Comparison of ENCODE assay signal across 8 mouse cellular contexts in genomic region chr5:115509321-115509761, GRCm38 (mm10). TPM values are rescaled to one million over a fixed set of nuclear protein-coding genes. Genes with fewer than 3 reads are reported as not detected.
DNase-seq lines count a peak whose midpoint lies in the region; ATAC-seq and TF ChIP-seq lines count a peak whose summit lies in the region.

No protein-coding gene starts in this region.

- peaks cover 46% of the 10 kb centered on the region for H3K4me1 ChIP-seq in heart, embryonic 15.5 days (replicated peaks)

- TF ChIP-seq CTCF in Patski (IDR thresholded peaks at IDR 0.05) = no peak

- peak overlapping the region; percentile 74 for H3K4me2 ChIP-seq in heart, embryonic 15.5 days
- peak overlapping the region; percentile 95 for H3K4me2 ChIP-seq in myocyte (ENCODE audit: low read depth)

- peaks cover 74% of the 10 kb centered on the region for H3K79me2 ChIP-seq in myocyte (ENCODE audit: control insufficient read depth, insufficient read depth)

- H3K4me3 ChIP-seq in heart, embryonic 15.5 days = peak overlapping the region; percentile 92
- H3K4me3 ChIP-seq in myocyte = peak overlapping the region; percentile 95

- no peaks in the 10 kb centered on the region for H3K9me3 ChIP-seq in heart, embryonic 15.5 days (replicated peaks)

- in situ Hi-C loops in Patski (cut with MboI; ENCODE audit: low pct_unique_long_range_greater_than_20kb) = loop anchor here (25.0 kb wide), 1 partner anchor 1522 kb away; the partner anchor contains the start of gene Ssh1

- TF ChIP-seq POLR2A in myocyte (IDR thresholded peaks at IDR 0.05; ENCODE audit: insufficient read length, low read depth) = no peak

- H3K36me3 ChIP-seq in heart, embryonic 15.5 days = no peaks in the 10 kb centered on the region
- peaks cover 5% of the 10 kb centered on the region for H3K36me3 ChIP-seq in myocyte (ENCODE audit: control insufficient read depth, insufficient read depth)

- peak overlapping the region; percentile 43; the same call in 1 of the 2 replicates for H3K9ac ChIP-seq in heart, embryonic 15.5 days

- WGBS in heart, embryonic 15.5 days = 43% methylated on average over 15 of the region's 15 CpGs

- H3K27ac ChIP-seq in heart, embryonic 15.5 days = peak overlapping the region; percentile 76

- H3ac ChIP-seq in myocyte (ENCODE audit: control insufficient read depth, insufficient read length) = peak overlapping the region; percentile 9

- CTCF ChIA-PET in Patski (lab: Charles Lee) = interaction anchor here (2.5 to 12.8 kb wide), 4 partner anchors 14 to 47 kb away, joined by 16 to 160 read pairs (median 34); no protein-coding TSS in a partner anchor

- peak; percentile 1 for ATAC-seq in Patski
- ATAC-seq in common myeloid progenitor, adult 5-6 weeks (replicated peaks; ENCODE audit: low read depth, poor library complexity, severe bottlenecking) = peak; percentile 50
- no peak for ATAC-seq in heart, embryonic 15.5 days (replicated peaks; ENCODE audit: insufficient number of reproducible peaks, insufficient read depth, low FRiP score, low read depth)
- no peak for ATAC-seq in erythroblast, adult 5-6 weeks (replicated peaks; ENCODE audit: low FRiP score, poor library complexity, severe bottlenecking)

- POLR2A ChIA-PET in Patski (lab: Charles Lee) = interaction anchor here (1.0 to 7.4 kb wide), 7 partner anchors 12 to 51 kb away, joined by 3 to 80 read pairs (median 4); no protein-coding TSS in a partner anchor

- H3K27me3 ChIP-seq in Patski (no peaks in the 10 kb centered on the region), myocyte (ENCODE audit: control insufficient read depth, insufficient read depth, insufficient read length) (no peaks in the 10 kb centered on the region)
- no peaks in the 10 kb centered on the region for H3K27me3 ChIP-seq in heart, embryonic 15.5 days

- no peak for DNase-seq in Patski (ENCODE audit: low read depth, low spot score)
- DNase-seq in kidney, postnatal 36 days = peak; percentile 68 to 84
- no peak for DNase-seq in left cerebral cortex, adult 8-10 months (ENCODE audit: low spot score in 2 of 2)
- DNase-seq in adrenal gland, postnatal 25 days = no peak

TF ChIP-seq in myocyte, 11 proteins besides CTCF, POLR2A, EP300 and RAD21:
- TF ChIP-seq MAX (IDR thresholded peaks at IDR 0.05; ENCODE audit: low read depth) (no peak), TCF3 (IDR thresholded peaks at IDR 0.05; ENCODE audit: insufficient read length, low read depth) (no peak), MYOD1 (IDR thresholded peaks at IDR 0.05; ENCODE audit: control insufficient read depth in 1 of 3, insufficient read length in 2 of 3, low read depth in 2 of 3) (no peak), USF1 (IDR thresholded peaks at IDR 0.05; ENCODE audit: low read depth) (no peak), POLR2AphosphoS2 (IDR thresholded peaks at IDR 0.05; ENCODE audit: insufficient read length, low read depth) (no peak), MYOG (IDR thresholded peaks at IDR 0.05; ENCODE audit: control insufficient read depth in 1 of 3, insufficient read depth in 1 of 3, insufficient read length in 2 of 3, low read depth in 2 of 3) (no peak), CEBPB (IDR thresholded peaks at IDR 0.05; ENCODE audit: insufficient read depth, poor library complexity, severe bottlenecking) (no peak), REST (IDR thresholded peaks at IDR 0.05; ENCODE audit: insufficient read depth, insufficient read length) (no peak), TCF12 (IDR thresholded peaks at IDR 0.05; ENCODE audit: insufficient read depth, poor library complexity, severe bottlenecking) (no peak), E2F4 (IDR thresholded peaks at IDR 0.05; ENCODE audit: insufficient read depth) (no peak), SRF (IDR thresholded peaks at IDR 0.05; ENCODE audit: control insufficient read depth, insufficient read length, low read depth) (no peak)

RNA-seq across cellular contexts. Expression of gene Pxn, which starts 2.9 kb away (rescaled TPM):
- polyA plus RNA-seq in Patski (2021) (136 TPM), myocyte (2012; fragmentation: generic; extraction: Trizol) (120 TPM)
- total RNA-seq in common myeloid progenitor, adult 5-6 weeks (2017) = 31.2 and 72.4 TPM in 2 replicates
- polyA plus RNA-seq in heart, embryonic 15.5 days (2015; fragmentation: Nextera tagmentation; extraction: Ambion mirVana) = 33.5 and 46.2 TPM in 2 replicates
- 10 to 100 TPM; 18.3 to 27.8 (median 22.9) TPM for total RNA-seq in left cerebral cortex, adult 8-10 months (2022)
- 38.4 and 45.8 TPM in 2 replicates for total RNA-seq in adrenal gland, postnatal 25 days (2021)
- 18.8 and 38.5 TPM in 2 replicates for total RNA-seq in erythroblast, adult 5-6 weeks (2015; ENCODE audit: low replicate concordance)
- total RNA-seq in erythroblast, adult 5-6 weeks (2017; ENCODE audit: low replicate concordance) = 14.8 and 57.5 TPM in 2 replicates

RNA-seq across cellular contexts. Expression of gene Sirt4, which starts 24.8 kb away (rescaled TPM):
- polyA plus RNA-seq in Patski (2021) (34.6 TPM), myocyte (2012; fragmentation: generic; extraction: Trizol) (13.6 TPM)
- 3.6 and 14.3 TPM in 2 replicates for total RNA-seq in common myeloid progenitor, adult 5-6 weeks (2017)
- 20.9 TPM in 2 replicates for polyA plus RNA-seq in heart, embryonic 15.5 days (2015; fragmentation: Nextera tagmentation; extraction: Ambion mirVana)
- 10 to 100 TPM; 27.1 to 38.6 (median 33.1) TPM for total RNA-seq in left cerebral cortex, adult 8-10 months (2022)
- 25.2 and 38.3 TPM in 2 replicates for total RNA-seq in adrenal gland, postnatal 25 days (2021)
- total RNA-seq in erythroblast, adult 5-6 weeks (2015; ENCODE audit: low replicate concordance) = 3.1 and 5.9 TPM in 2 replicates
- 0.60 and 2.0 TPM in 2 replicates for total RNA-seq in erythroblast, adult 5-6 weeks (2017; ENCODE audit: low replicate concordance)

RNA-seq across cellular contexts. Expression of gene Pla2g1b, which starts 43.3 kb away (rescaled TPM):
- polyA plus RNA-seq in Patski (2021) (not detected), myocyte (2012; fragmentation: generic; extraction: Trizol) (not detected)
- total RNA-seq in common myeloid progenitor, adult 5-6 weeks (2017) = not detected in 2 replicates
- polyA plus RNA-seq in heart, embryonic 15.5 days (2015; fragmentation: Nextera tagmentation; extraction: Ambion mirVana) = 0.32 and 0.52 TPM in 2 replicates
- total RNA-seq in left cerebral cortex, adult 8-10 months (2022) = not detected
- not detected in 2 replicates for total RNA-seq in adrenal gland, postnatal 25 days (2021)
- not detected in 2 replicates for total RNA-seq in erythroblast, adult 5-6 weeks (2015; ENCODE audit: low replicate concordance)
- total RNA-seq in erythroblast, adult 5-6 weeks (2017; ENCODE audit: low replicate concordance) = not detected in 2 replicates

RNA-seq across cellular contexts. Expression of gene Rplp0, which starts 49.9 kb away (rescaled TPM):
- 1,079 TPM for polyA plus RNA-seq in Patski (2021)
- 1,584 and 1,794 TPM in 2 replicates for total RNA-seq in common myeloid progenitor, adult 5-6 weeks (2017)
- polyA plus RNA-seq in heart, embryonic 15.5 days (2015; fragmentation: Nextera tagmentation; extraction: Ambion mirVana) = 925 and 1,001 TPM in 2 replicates
- polyA plus RNA-seq in myocyte (2012; fragmentation: generic; extraction: Trizol) = 3,361 TPM
- total RNA-seq in left cerebral cortex, adult 8-10 months (2022) = 100 to 1,000 TPM; 188 to 223 (median 203) TPM
- 743 and 806 TPM in 2 replicates for total RNA-seq in adrenal gland, postnatal 25 days (2021)
- 681 and 822 TPM in 2 replicates for total RNA-seq in erythroblast, adult 5-6 weeks (2015; ENCODE audit: low replicate concordance)
- total RNA-seq in erythroblast, adult 5-6 weeks (2017; ENCODE audit: low replicate concordance) = 339 and 478 TPM in 2 replicates

RNA-seq across cellular contexts. Expression of gene Gcn1l1, which starts 55.7 kb away (rescaled TPM):
- polyA plus RNA-seq in Patski (2021) (97.6 TPM), myocyte (2012; fragmentation: generic; extraction: Trizol) (49.4 TPM)
- total RNA-seq in common myeloid progenitor, adult 5-6 weeks (2017) = 32.6 and 41.8 TPM in 2 replicates
- polyA plus RNA-seq in heart, embryonic 15.5 days (2015; fragmentation: Nextera tagmentation; extraction: Ambion mirVana) = 20.9 and 28.8 TPM in 2 replicates
- 10 to 100 TPM; 60.7 to 71.6 (median 61.4) TPM for total RNA-seq in left cerebral cortex, adult 8-10 months (2022)
- total RNA-seq in adrenal gland, postnatal 25 days (2021) = 71.9 and 76.6 TPM in 2 replicates
- total RNA-seq in erythroblast, adult 5-6 weeks (2015; ENCODE audit: low replicate concordance) = 9.4 and 10.9 TPM in 2 replicates
- 14.2 and 21.3 TPM in 2 replicates for total RNA-seq in erythroblast, adult 5-6 weeks (2017; ENCODE audit: low replicate concordance)

Comparison
In these comparisons a context has a peak if more than half of its experiments do, and no peak if none do; other contexts are left out.
1. ATAC-seq: peak in Patski (single experiment) and common myeloid progenitor, adult 5-6 weeks (single experiment); none in heart, embryonic 15.5 days (single experiment) and erythroblast, adult 5-6 weeks (single experiment).
2. DNase-seq: peak in kidney, postnatal 36 days (2 of 2); none in Patski (single experiment), left cerebral cortex, adult 8-10 months (0 of 2) and adrenal gland, postnatal 25 days (single experiment).